Mouse (Mus musculus): ENCODE measurements around the gene Fads6. TPM values are rescaled to one million over a fixed set of nuclear protein-coding genes. Genes with fewer than 3 reads are reported as not detected.

Gene Fads6
- polyA plus RNA-seq, 1 experiment, result 15.3 TPM

DNA sequence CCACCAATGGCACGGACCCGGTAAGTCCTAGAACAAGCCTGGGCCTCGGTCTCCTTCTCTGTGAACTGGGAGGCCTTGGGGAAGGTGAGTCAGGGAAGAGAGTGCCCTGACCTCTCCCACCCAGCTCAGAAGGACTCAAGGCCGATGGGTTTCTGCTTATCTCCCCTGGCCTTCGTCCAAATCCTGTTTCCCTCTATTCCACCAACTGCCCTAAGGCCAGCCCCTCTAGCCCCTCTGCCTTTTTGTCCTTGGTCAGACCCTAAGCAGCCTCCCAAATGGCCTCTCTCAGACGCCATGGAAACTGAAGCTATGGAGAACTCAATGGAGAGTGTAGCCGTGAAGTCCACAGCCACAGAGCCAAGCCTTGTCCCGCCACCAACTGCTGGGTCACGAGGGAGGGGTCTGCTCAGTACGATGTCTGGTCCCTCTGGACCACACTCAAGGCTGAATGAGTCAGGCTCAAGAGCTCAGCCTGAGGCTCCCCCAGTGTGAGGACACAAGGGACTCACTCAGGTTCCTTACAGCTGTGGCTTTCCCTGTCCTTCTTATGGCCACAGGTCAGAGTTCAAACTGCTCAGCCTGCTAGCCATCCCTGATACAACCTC, 24.5 kb downstream of the Fads6 start:
- no peak overlapping the region for H3K27ac ChIP-seq (ENCODE audit: insufficient read depth, low read length)
- peaks cover 3% of the 10 kb centered on the region; the same call in 1 of the 2 replicates for H3K4me1 ChIP-seq (ENCODE audit: control insufficient read depth, insufficient read depth, low read length)
- TF ChIP-seq POLR2A (IDR thresholded peaks at IDR 0.05; ENCODE audit: extremely low read depth, insufficient read depth, low read length) (no peak), CTCF (IDR thresholded peaks at IDR 0.05; ENCODE audit: extremely low read depth, insufficient read depth, low read length) (no peak)
- H3K4me3 ChIP-seq (ENCODE audit: insufficient read depth, low read length), result no peak overlapping the region

DNA sequence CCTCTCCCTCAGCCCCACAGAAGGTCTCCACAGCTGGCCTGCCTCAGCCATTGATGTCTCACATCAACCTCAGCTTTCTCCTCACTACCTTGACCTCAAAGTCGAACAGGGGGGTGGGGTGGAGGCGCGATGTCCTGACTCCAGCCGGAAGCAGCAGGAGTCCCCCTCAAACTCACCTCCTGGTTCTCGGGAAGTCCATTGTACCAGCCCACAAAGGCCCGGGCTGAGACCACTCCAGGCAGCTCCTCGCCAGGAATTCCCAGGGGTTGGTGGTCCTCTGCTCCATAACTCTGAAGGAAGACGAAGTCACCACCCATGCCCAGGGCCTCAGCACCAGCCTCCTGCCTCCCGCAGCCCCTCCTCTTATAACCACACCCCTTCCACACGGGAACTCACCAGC, 26.0 kb downstream of the Fads6 start:
- peaks cover 3% of the 10 kb centered on the region; the same call in 1 of the 2 replicates for H3K4me1 ChIP-seq (ENCODE audit: control insufficient read depth, insufficient read depth, low read length)
- H3K27ac ChIP-seq (ENCODE audit: insufficient read depth, low read length), result no peak overlapping the region
- TF ChIP-seq POLR2A (IDR thresholded peaks at IDR 0.05; ENCODE audit: extremely low read depth, insufficient read depth, low read length), result no peak
- no peak overlapping the region for H3K4me3 ChIP-seq (ENCODE audit: insufficient read depth, low read length)

DNA sequence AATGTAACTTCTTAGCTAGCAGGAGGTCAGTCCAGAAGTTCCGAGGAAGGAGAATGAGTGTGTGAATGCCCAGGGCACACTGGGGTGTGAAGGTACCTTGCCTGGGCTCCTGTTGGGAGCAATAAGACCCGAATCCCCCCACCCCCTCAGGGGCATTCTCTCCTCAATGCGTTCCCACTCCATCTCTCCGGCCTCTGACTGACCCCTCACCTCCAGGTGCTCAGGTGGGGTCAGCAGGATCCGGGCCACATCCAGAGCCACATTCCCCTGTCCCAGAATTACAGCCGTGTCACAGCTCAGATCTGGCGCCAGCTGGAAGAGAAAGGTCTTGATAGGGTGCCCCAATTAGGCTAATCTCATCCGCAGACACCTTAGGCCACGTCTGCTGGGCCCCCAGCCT, 26.4 kb downstream of the Fads6 start:
- TF ChIP-seq CTCF (IDR thresholded peaks at IDR 0.05; ENCODE audit: extremely low read depth, insufficient read depth, low read length) (no peak), POLR2A (IDR thresholded peaks at IDR 0.05; ENCODE audit: extremely low read depth, insufficient read depth, low read length) (no peak)
- peaks cover 2% of the 10 kb centered on the region; the same call in 1 of the 2 replicates for H3K4me1 ChIP-seq (ENCODE audit: control insufficient read depth, insufficient read depth, low read length)
- H3K27ac ChIP-seq (ENCODE audit: insufficient read depth, low read length), result no peak overlapping the region
- no peak overlapping the region for H3K4me3 ChIP-seq (ENCODE audit: insufficient read depth, low read length)

DNA sequence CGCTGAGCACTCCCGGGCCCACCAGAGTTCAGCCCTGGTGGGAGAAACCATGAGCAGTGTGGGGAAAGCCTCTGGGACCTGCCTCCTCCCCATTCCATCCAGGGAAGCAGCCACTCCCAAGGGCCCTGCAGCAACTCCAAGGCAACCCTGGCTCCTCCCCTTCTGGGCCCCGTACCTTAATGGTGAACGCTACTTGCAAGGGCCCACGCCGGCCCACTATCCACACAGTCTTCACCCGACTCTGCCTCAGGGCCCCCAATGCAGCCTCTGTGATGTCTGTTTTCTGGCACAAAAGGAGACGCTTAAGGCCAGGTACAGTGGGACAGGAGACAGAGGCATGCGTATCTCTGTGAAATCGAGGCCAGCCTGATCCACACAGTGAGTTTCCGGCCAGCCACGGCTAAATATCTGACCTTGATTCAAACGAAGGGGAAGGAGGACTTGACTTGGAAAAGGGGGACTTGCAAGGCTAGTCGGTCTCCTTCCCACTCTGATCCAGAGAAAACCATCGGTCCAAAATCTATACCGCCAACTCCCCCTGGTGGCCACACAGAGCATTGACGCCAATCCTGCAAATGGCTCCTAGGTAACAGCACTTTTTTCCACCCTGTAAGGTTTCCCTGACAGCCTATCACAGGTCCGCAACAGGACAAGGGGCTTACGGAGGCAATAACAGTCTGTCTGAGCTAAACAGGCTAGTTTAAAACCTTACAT, 27.2 kb downstream of the Fads6 start:
- Histone ChIP-seq H3K4me1 (ENCODE audit: control insufficient read depth, insufficient read depth, low read length) (no peaks in the 10 kb centered on the region), H3K4me3 (ENCODE audit: insufficient read depth, low read length) (no peak overlapping the region), H3K27ac (ENCODE audit: insufficient read depth, low read length) (no peak overlapping the region)
- TF ChIP-seq POLR2A (IDR thresholded peaks at IDR 0.05; ENCODE audit: extremely low read depth, insufficient read depth, low read length) (no peak), CTCF (IDR thresholded peaks at IDR 0.05; ENCODE audit: extremely low read depth, insufficient read depth, low read length) (peak; percentile 96)

DNA sequence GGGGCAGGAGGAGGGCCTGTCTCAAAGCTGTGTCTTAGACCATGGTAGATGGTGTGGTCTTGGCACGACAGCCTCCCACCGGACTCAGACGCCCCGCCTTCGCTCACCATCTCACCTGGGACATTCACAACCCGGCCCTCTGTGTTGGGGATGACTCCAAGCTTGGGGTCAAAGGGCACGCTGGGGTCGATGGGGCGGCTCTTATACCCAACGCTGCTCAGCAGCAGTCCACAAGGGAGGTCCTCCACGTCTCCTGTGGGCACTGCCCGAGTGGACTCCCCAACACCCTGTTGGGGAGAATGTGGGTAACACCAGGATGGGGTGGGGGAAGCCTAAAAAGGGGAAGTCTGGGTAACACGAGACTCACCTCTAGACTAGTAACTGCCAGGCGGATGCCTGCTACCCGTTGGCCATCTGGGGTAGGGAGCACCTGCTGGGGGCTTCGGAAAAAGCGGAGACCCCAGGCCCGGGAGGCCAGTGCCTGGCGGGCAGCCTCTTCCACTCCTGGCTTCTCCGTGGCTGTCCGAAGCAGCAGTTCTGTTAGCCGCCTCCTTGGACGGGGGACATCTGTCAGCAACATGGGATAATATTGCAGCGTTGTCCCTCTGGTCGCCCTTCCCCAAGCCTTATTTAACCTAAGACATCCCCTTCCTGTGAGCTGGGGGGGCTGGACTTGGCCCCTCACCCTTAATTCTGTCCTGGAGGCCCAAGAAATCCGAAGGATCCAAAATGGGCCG, 28.0 kb downstream of the Fads6 start:
- H3K27ac ChIP-seq (ENCODE audit: insufficient read depth, low read length), result no peak overlapping the region
- TF ChIP-seq POLR2A (IDR thresholded peaks at IDR 0.05; ENCODE audit: extremely low read depth, insufficient read depth, low read length) (no peak), CTCF (IDR thresholded peaks at IDR 0.05; ENCODE audit: extremely low read depth, insufficient read depth, low read length) (no peak)
- no peaks in the 10 kb centered on the region for H3K4me1 ChIP-seq (ENCODE audit: control insufficient read depth, insufficient read depth, low read length)

DNA sequence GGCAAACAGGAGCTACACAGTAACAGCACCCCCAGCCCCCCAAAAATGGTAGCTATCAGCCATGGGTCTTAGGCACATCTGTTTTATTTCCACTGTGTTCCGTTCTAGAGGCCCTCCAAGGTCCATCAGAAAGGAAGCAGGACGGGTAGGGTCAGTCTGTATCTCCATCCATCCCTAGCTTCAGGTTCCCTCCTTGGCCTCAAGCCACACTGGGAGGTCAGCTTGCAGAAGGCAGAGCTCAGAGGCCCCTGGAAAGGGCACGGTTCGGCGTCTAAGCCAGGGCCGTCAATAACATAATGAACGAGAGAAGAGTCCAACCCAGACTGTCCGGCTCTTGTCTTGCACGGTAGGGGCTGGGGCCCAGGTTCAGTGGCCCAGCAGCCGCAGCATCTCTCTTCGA, 29.5 kb downstream of the Fads6 start:
- no peak overlapping the region for H3K27ac ChIP-seq (ENCODE audit: insufficient read depth, low read length)
- TF ChIP-seq POLR2A (IDR thresholded peaks at IDR 0.05; ENCODE audit: extremely low read depth, insufficient read depth, low read length), result no peak
- no peak for TF ChIP-seq CTCF (IDR thresholded peaks at IDR 0.05; ENCODE audit: extremely low read depth, insufficient read depth, low read length)
- no peaks in the 10 kb centered on the region; the same call in 1 of the 2 replicates for H3K4me1 ChIP-seq (ENCODE audit: control insufficient read depth, insufficient read depth, low read length)
- no peak overlapping the region for H3K4me3 ChIP-seq (ENCODE audit: insufficient read depth, low read length)

More for the DNA sequence above, 28.0 kb downstream of the Fads6 start:
- H3K4me3 ChIP-seq (ENCODE audit: insufficient read depth, low read length), result no peak overlapping the region

DNA sequence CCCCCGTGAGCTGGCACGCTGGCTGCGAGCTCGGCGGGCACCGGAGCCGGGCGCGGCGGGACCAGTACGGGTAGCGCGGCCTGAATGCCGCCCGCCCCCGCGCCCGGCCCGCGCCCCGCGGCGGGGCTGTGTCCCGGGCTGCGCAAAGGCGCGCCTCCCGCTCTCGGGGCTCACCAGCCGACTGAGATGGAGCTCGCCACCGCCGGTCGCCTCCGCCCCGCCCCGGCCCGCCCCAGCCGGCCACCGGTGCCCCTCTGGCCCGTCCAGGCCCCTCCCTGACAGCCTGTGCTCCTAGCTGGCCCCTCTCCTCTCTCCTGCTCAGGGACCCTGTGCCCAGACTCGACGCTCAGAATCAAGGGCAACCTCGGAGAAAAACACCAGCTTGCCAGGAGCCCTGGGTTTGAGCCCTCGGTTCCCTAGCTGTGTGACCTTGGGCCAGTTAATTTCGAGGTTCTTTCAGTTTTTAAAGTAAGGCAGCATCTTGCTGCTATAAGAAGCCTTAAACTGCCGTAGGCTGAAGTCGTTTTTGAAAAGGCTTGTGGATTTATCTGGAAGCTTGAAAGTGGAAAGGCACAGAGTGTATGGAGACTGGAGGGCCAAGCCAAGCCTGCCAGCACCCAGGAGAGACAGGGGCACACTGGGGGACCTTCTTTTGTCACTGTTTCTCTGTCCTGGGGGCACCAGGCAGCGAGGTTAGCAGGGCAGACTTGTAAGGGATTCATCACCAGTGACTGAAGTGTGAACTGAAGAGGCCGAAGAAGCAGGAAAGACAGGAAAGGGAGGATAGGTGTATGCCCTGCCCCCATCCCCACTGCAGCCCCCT, 30.2 kb downstream of the Fads6 start, which contains the start of gene Grin2c:
TSS of gene Grin2c (minus strand) at position 183 of the 823 bp plus-strand sequence.
- Histone ChIP-seq H3K27ac (ENCODE audit: insufficient read depth, low read length) (0 out of 2 replicates have a peak within 1 kb of the TSS, but pooled peaks have one; percentile 23), H3K4me3 (ENCODE audit: insufficient read depth, low read length) (peak within 1 kb of the TSS; percentile 27), H3K4me1 (ENCODE audit: control insufficient read depth, insufficient read depth, low read length) (no peaks in the 10 kb centered on the region; the same call in 1 of the 2 replicates)
- no peak for TF ChIP-seq POLR2A (IDR thresholded peaks at IDR 0.05; ENCODE audit: extremely low read depth, insufficient read depth, low read length)
- no peak for TF ChIP-seq CTCF (IDR thresholded peaks at IDR 0.05; ENCODE audit: extremely low read depth, insufficient read depth, low read length)

DNA sequence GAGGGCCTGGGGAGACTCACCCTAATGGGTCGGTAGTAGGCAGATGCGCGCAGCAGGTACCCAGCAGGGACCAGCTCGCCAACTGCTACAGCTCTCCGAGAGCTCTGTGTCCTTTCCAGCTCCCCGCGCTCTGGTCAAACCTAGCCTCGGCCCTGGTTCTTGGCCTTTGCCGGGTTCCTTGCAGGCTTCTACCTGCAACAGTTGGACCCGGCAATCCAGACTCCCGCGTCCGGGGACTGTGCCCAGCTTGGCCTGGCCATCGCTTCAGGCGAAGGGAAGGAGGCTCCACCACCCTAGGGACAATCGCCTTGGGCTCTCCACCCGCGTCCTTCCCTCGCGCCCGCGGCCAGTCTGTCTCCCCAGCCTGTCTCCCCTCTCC, 31.1 kb downstream of the Fads6 start:
- TF ChIP-seq CTCF (IDR thresholded peaks at IDR 0.05; ENCODE audit: extremely low read depth, insufficient read depth, low read length) (no peak), POLR2A (IDR thresholded peaks at IDR 0.05; ENCODE audit: extremely low read depth, insufficient read depth, low read length) (no peak)
- H3K4me1 ChIP-seq (ENCODE audit: control insufficient read depth, insufficient read depth, low read length), result no peaks in the 10 kb centered on the region; the same call in 1 of the 2 replicates
- H3K4me3 ChIP-seq (ENCODE audit: insufficient read depth, low read length), result peak overlapping the region; percentile 27
- H3K27ac ChIP-seq (ENCODE audit: insufficient read depth, low read length), result 0 out of 2 replicates have a peak overlapping the region, but pooled peaks have one; percentile 23

Data from cortical plate, adult 2 months (tissue).